Mouse (Mus musculus): ENCODE results near the gene Tbxas1.

DNA sequence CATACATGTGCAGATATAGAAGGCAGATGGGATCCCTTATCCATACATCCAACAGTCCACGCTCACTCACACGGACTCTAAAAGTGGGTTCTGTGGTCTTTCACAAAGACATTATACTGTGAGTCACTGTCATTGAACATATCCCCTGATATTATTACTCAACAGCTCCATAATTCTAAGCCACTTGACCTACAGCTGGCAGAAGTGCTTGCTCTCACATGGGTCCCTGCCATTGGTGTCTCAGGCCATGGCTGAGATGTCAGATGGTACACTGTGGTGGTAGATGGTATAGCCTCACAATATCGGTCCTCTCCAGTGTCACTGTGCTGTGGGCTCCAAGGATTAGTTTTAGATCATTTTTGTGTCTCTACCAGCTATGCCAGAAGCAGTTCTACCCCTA lies 41.5 kb upstream of the Tbxas1 start:
- no peak for TF ChIP-seq CTCF (conservative IDR thresholded peaks at IDR 0.05; ENCODE audit: low read length)
- no peak for TF ChIP-seq NANOG (IDR thresholded peaks at IDR 0.05; ENCODE audit: borderline replicate concordance, low read length)
- no peak for TF ChIP-seq POU5F1 (IDR thresholded peaks at IDR 0.05; ENCODE audit: borderline replicate concordance, low read length)
